Mouse (Mus musculus): ENCODE measurements around the gene Fkbp8.

Gene Fkbp8

GRCm38 (mm10) chr8:70560564-70560963 is 33.0 kb downstream of the Fkbp8 start:
- DNase-seq: no peak

- no peak for DNase-seq
These were observed 33.8 kb downstream of the Fkbp8 start for GRCm38 (mm10) chr8:70561357-70561756.

DNA sequence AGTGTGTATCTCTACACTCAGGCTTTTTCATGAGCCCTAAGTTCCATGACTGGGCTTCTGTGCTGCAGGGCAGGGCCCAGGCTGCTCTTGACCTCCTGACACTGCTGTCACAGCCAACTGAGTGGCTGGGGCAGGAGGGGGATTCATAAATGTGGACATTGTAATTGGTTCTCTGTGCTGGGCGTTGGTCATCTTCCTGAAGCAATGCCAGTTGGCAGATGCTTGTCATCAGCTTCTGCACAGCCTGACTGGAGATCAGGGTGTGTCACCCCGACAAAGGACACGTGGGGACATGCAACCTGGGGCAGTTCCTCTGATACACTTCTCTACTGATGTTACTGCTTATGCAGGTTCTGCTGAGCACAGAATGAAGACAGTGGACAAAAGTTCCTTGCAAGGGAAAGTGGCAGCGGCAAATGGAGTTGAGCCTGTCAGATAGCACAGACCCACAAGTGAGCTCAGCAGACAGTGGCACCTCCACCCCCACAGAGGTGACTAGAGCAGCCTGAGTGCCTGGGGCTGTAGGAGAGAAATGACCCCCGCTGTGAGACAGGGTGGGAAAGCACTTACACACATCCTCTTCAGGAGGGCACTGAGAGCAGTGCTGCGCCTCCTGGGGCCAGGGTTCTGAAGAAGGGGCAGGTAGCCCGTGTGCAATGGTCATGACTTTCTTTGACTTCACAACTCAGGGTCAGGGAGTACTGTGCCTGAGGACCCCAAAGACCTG is 34.4 kb downstream of the Fkbp8 start:
- peak; percentile 69 for DNase-seq

DNA sequence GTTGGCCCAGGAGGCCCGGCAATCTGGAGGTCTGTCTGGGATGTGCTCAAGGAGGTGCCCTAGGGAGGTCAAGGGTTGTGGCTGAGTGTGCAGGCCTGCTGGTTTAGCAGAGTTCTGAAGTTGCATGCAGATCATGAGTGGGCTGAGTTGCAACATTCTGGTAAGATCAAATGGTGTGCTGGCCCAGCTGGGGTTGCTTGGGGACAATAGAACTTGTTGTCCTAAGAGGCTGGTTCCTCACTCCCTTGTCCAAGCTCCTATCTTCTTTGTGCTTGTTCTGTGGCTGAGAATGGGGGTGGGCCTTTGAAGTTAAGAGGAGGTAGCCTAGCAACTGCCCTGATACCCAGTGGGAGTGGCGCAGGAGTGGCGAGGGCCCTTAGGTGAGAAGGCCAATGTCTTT is 35.3 kb downstream of the Fkbp8 start:
- no peak for DNase-seq

- DNase-seq: no peak
These were observed 36.4 kb downstream of the Fkbp8 start for GRCm38 (mm10) chr8:70563763-70564387.

DNA sequence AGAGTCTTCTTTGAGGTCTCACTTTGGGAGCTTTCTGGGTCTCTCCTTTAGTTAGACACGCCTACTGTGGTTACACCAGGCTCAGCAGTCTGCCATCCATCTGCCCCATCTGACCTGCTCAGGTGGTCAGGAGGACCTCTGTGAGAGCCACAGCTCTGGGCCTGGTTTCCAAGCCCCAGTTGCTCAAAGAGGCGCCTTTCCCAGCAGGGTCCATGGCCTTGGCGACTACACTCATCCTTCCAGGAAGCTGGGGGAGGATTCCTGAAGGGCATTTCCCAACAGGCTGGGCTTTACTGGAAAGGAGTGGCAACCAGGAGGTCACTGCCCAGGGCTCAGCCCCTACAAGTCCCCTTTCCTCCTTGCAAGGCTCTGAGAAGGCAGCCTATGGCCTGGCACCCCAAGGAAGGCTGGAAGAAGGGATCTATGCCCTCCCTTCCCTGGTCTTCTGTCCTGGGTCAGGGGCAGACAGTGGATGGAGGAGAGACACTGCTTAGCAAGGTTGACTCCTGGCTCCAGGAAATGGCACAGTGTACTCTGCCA is 37.2 kb downstream of the Fkbp8 start:
- no peak for DNase-seq

- DNase-seq: peak; percentile 75
These were observed 38.0 kb downstream of the Fkbp8 start for GRCm38 (mm10) chr8:70565561-70565960.

DNA sequence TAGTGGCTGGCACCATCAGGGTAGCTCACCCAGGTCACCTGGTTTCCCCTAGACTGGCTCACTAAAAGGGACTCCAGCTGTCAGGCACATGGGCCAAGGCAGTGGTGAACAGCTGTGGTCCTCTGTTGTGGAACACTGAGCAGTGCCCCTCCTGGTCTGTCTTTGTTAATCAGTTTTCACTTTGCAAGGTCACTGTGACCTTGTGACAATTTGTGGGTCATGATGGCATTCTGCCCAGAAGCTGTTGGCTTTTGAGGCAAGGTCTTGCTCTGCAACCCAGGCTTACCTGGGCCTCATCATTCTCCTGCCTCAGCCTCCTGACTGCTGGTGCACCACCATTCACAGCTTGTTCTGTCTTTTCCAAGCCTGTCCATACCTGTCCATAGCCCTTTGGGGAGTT is 42.8 kb downstream of the Fkbp8 start:
- no peak for DNase-seq

DNA sequence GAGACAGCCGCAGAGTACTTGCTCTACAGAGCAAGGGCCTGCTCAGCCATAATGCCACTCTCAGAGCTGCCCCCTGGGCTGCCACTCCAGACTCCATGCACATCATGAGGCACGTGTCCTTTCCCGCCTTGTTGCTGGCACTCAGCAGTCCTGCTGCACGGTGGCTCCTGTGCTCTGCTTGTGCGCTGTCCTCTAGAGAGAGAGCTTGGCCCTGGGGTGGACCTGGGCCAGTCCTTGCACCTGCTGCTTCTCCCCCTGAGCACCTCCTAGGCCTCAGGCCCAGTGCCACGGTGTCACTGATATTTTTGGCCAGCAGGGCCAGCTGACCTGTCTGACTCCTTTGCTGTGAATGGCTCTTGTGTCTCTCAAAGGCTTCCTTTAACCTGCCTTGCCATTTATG is 43.5 kb downstream of the Fkbp8 start:
- DNase-seq: no peak

GRCm38 (mm10) chr8:70574302-70574701 is 46.8 kb downstream of the Fkbp8 start:
- DNase-seq: no peak

DNA sequence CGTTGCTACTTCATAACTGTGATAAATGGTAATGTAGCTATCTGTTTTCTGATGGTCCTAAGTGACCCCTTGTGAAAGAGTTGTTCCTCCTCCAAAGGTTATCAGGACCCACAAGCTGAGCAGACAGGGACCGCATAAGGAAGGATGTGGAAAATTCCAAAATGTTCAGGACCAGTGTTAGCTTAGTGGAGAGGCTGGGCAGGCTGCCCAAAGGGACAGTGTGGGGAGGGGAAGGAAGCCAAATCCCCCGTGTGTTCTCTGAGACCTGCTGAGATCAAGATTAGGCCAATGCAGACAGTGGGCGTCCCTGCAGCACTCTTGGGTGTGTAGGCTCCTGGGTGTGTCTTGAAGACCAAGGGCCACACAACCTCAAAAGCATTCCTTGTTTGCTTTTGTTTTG is 47.4 kb downstream of the Fkbp8 start:
- DNase-seq: peak; percentile 91

DNA sequence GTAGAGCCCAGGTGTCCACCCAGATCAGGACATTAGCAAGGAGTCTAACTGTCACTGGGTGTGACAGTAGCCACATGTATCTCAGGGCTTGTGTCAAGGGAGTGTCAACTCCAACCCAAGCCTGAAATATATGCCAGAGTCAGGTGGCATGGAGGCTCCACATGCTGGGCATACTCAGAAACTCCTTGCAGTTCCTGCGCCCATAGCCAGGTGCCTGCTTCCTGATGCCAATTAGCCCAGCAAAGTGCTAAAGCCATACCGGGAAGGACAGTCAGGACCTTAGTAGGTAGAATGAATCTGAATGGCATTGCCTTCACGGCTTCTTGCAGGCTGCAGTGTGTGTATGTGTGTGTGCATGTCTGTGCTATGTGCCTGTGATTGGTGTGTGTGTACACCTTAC is 49.7 kb downstream of the Fkbp8 start:
- DNase-seq: no peak

DNA sequence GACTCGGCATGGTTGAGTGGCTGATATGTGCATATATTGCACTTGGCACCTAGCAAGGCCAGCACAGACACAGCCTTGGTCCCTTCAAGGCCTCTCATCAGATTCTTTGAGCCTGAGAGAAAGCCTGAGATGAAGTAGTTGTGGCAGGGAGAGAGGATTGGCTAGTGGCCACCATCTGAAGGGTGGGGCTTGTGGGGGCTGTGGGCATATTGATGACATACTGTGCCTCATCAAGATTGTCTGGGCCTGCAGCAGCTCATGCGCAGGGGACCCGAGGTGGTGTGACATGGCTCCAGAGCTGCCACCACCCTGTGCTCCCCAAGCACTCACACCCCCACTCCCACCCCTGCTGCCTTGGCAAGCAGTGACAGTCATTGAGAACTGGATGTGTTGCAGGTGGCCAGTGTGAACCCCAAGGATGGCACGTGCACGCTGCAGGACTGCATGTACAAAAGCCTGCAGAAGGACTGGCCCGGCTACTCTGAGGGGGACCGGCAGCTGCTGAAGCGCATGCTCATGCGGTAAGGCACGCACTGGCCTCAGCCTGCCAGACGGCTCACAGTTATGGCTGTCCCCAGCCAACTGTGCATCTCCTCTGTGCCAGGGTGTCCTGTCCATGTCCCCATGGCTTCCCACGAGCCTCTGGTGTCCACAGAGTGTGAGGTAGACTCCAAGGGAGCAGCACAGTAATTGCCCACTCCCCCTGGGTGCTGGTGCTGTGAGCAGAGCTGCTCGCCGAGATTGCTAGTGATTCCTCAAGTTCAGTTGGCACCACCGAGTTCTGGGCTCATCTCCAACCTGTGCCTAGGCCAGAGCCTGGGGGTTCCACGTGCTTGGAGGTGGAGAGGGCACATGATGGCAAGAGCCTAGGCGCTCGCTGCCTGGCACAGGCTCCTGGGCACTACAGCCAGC is 56.2 kb downstream of the Fkbp8 start:
- DNase-seq: no peak

DNA sequence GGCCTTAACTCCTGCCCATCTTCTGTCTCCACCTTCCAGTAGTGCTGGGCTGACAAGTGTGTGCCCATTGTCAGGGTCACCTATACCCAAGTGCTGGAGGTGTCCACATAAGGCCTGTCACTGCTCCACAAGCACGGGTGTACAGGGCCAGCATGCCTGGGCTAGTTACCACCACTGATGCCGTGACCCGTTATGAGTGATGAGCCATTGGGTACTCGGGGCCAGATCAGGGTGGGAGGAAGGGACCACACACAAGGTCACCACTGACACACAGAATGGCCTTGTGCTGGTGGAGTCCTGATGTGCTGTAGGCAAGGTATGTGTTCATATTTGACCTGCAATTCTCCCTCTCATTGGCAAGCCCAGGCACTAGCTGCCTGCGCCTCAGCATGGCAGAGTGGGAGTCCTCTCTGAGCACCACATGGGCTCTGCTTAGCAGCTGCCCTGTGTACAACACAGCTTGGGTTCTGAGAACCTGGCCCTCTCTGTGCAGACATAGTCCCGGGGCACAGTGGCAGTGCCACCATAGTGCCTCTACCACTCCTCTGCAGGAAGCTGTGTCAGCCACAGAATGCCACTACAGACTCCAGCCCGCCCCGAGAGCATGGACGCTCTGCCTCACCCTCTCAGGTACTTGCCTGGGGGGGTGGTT is 57.2 kb downstream of the Fkbp8 start:
- DNase-seq: no peak

Measured in kidney, postnatal 14 days (tissue).